Mouse (Mus musculus) lung, postnatal 0 days (tissue): ENCODE measurements around the gene Khsrp. TPM values are rescaled to one million over a fixed set of nuclear protein-coding genes. Genes with fewer than 3 reads are reported as not detected.

Experiments used
- ATAC-seq: fragments of 200-750 bp; cut with Nextera tagmentation; 2 replicates; pipeline ENCODE4 v1.8.0; 2017; ENCODE audit warnings: moderate library complexity
- DNase-seq: peaks from one replicate; pipeline ENCODE4 v3.0.0-alpha.2; 2016; ENCODE audit warnings: low spot score
- H3K27ac ChIP-seq: fragments of 300-500 bp; sonication (generic); 2 replicates; pipeline ENCODE4 v1.5.1; 2014; ENCODE audit warnings: antibody characterized with exemption, mild to moderate bottlenecking, low read length, mixed read lengths
- H3K27me3 ChIP-seq: fragments of 300-500 bp; sonication (generic); replicated peaks from 2 replicates; pipeline ENCODE4 v1.6.1; 2014; ENCODE audit warnings: low read length, mixed read lengths; ENCODE audit not compliant: insufficient read depth
- H3K36me3 ChIP-seq: fragments of 300-500 bp; sonication (generic); 2 replicates; pipeline ENCODE4 v1.6.1; 2014; ENCODE audit warnings: low read length, mixed read lengths; ENCODE audit not compliant: insufficient read depth
- H3K4me1 ChIP-seq: fragments of 300-500 bp; sonication (generic); 2 replicates; pipeline ENCODE4 v1.6.1; 2014; ENCODE audit warnings: antibody characterized with exemption, low read depth, low read length, mixed read lengths; ENCODE audit not compliant: insufficient read depth
- H3K4me2 ChIP-seq: fragments of 300-500 bp; sonication (generic); replicated peaks from 2 replicates; pipeline ENCODE4 v1.6.1; 2014; ENCODE audit warnings: low read depth, mild to moderate bottlenecking, low read length, moderate library complexity, mixed read lengths
- H3K4me3 ChIP-seq: fragments of 300-500 bp; sonication (generic); 2 replicates; pipeline ENCODE4 v1.5.1; 2014; ENCODE audit warnings: low read depth, low read length
- H3K9ac ChIP-seq: fragments of 300-500 bp; sonication (generic); replicated peaks from 2 replicates; pipeline ENCODE4 v1.6.1; 2014; ENCODE audit warnings: low read depth, mild to moderate bottlenecking
- H3K9me3 ChIP-seq: fragments of 300-500 bp; sonication (generic); 2 replicates; pipeline ENCODE4 v1.6.1; 2016; ENCODE audit warnings: low read length, mixed read lengths
- CTCF ChIP-seq: IDR thresholded peaks from 2 replicates; pipeline ENCODE4 v1.5.1; 2016; ENCODE audit warnings: antibody characterized with exemption, mild to moderate bottlenecking
- EP300 ChIP-seq: IDR thresholded peaks from 2 replicates; pipeline ENCODE4 v1.6.1; 2016; ENCODE audit warnings: antibody characterized with exemption, mild to moderate bottlenecking, control low read depth
- WGBS: fragments of 180-500 bp; shearing (Covaris S2); extraction: QIAGEN DNeasy Blood & Tissue Kit; methylation state at CpG from one replicate; pipeline ENCODE4 v1.1.7; 2014; 5-methylcytosine and 5-hydroxymethylcytosine counted together
- polyA plus RNA-seq: library from polyadenylated mRNA; unstranded; fragments of >200 nt; fragmentation: Nextera tagmentation; extraction: Ambion mirVana; gene quantifications from 2 replicates; pipeline ENCODE4 v1.2.1, GENCODE M21; 2015

Gene Khsrp
- 20.4 and 21.0 TPM in 2 replicates for polyA plus RNA-seq

GRCm38 (mm10) chr17:57030931-57031660 lies at the start of gene Khsrp:
Gene Khsrp (minus strand): TSS chr17:57031522.
- peak within 1 kb of the TSS; percentile 85 for H3K4me2 ChIP-seq
- H3K4me1 ChIP-seq, result peaks cover 13% of the 10 kb centered on the region; the same call in 1 of the 2 replicates
- H3K9ac ChIP-seq, result peak within 1 kb of the TSS; percentile 97
- H3K9me3 ChIP-seq, result no peaks in the 10 kb centered on the region
- H3K27me3 ChIP-seq, result no peaks in the 10 kb centered on the region
- H3K27ac ChIP-seq, result peak within 1 kb of the TSS; percentile 89
- peak; percentile 30 for DNase-seq
- no peak for TF ChIP-seq CTCF
- TF ChIP-seq EP300, result no peak
- ATAC-seq, result no peak
- H3K36me3 ChIP-seq, result 0 out of 2 replicates have a peak, but pooled peaks cover 5% of the 10 kb centered on the region
- peak within 1 kb of the TSS; percentile 96 for H3K4me3 ChIP-seq
- 2% methylated on average over 27 of the region's 99 CpGs for WGBS

- Histone ChIP-seq H3K9ac (no peak overlapping the region), H3K4me3 (no peak overlapping the region), H3K9me3 (no peaks in the 10 kb centered on the region), H3K36me3 (no peaks in the 10 kb centered on the region), H3K4me2 (no peak overlapping the region), H3K27ac (no peak overlapping the region), H3K4me1 (no peaks in the 10 kb centered on the region), H3K27me3 (no peaks in the 10 kb centered on the region)
- 67% methylated on average over 3 of the region's 3 CpGs for WGBS
- TF ChIP-seq EP300, result no peak
- no peak for TF ChIP-seq CTCF
- DNase-seq, result no peak
- no peak for ATAC-seq
These were observed 48.6 kb upstream of the Khsrp start for GRCm38 (mm10) chr17:57079919-57080318.

- peak; percentile 29 for DNase-seq
- peak; percentile 63 for ATAC-seq
These were observed 47.0 kb upstream of the Khsrp start, which contains the start of gene Dennd1c for GRCm38 (mm10) chr17:57078336-57078735. Gene Dennd1c (minus strand): TSS chr17:57078514.

GRCm38 (mm10) chr17:57076916-57077315 lies 45.6 kb upstream of the Khsrp start:
- Histone ChIP-seq H3K4me1 (no peaks in the 10 kb centered on the region), H3K27me3 (no peaks in the 10 kb centered on the region), H3K27ac (no peak overlapping the region), H3K9me3 (no peaks in the 10 kb centered on the region), H3K4me3 (no peak overlapping the region), H3K36me3 (no peaks in the 10 kb centered on the region), H3K4me2 (no peak overlapping the region), H3K9ac (no peak overlapping the region)
- WGBS, result 43% methylated on average over 3 of the region's 3 CpGs
- ATAC-seq, result no peak
- no peak for DNase-seq
- TF ChIP-seq EP300 (no peak), CTCF (no peak)

More at GRCm38 (mm10) chr17:57078336-57078735, 47.0 kb upstream of the Khsrp start, which contains the start of gene Dennd1c:
- Histone ChIP-seq H3K4me1 (no peaks in the 10 kb centered on the region), H3K4me2 (no peak within 1 kb of the TSS), H3K9ac (no peak within 1 kb of the TSS), H3K4me3 (no peak within 1 kb of the TSS), H3K9me3 (no peaks in the 10 kb centered on the region), H3K27ac (no peak within 1 kb of the TSS), H3K36me3 (no peaks in the 10 kb centered on the region), H3K27me3 (no peaks in the 10 kb centered on the region)
- 39% methylated on average over 6 of the region's 6 CpGs for WGBS
- TF ChIP-seq EP300 (no peak), CTCF (no peak)

- WGBS, result 7% methylated on average over 11 of the region's 11 CpGs
- Histone ChIP-seq H3K9ac (no peak overlapping the region), H3K4me2 (no peak overlapping the region), H3K9me3 (no peaks in the 10 kb centered on the region), H3K36me3 (no peaks in the 10 kb centered on the region), H3K4me3 (no peak overlapping the region), H3K4me1 (no peaks in the 10 kb centered on the region), H3K27me3 (no peaks in the 10 kb centered on the region), H3K27ac (no peak overlapping the region)
- TF ChIP-seq EP300, result no peak
- DNase-seq, result peak; percentile 81
- peak; percentile 83 for ATAC-seq
These were observed 39.4 kb upstream of the Khsrp start for GRCm38 (mm10) chr17:57070699-57071098.

GRCm38 (mm10) chr17:57070272-57070671 lies 39.0 kb upstream of the Khsrp start:
- Histone ChIP-seq H3K27me3 (no peaks in the 10 kb centered on the region), H3K36me3 (no peaks in the 10 kb centered on the region), H3K4me3 (no peak overlapping the region), H3K4me2 (no peak overlapping the region), H3K4me1 (no peaks in the 10 kb centered on the region), H3K9me3 (no peaks in the 10 kb centered on the region), H3K9ac (no peak overlapping the region), H3K27ac (no peak overlapping the region)
- peak; percentile 19 for ATAC-seq
- TF ChIP-seq CTCF, result no peak
- TF ChIP-seq EP300, result no peak
- DNase-seq, result no peak
- 11% methylated on average over 9 of the region's 9 CpGs for WGBS
